Mouse (Mus musculus): Measurements from ENCODE around the gene Ermap. TPM values are rescaled to one million over a fixed set of nuclear protein-coding genes. Genes with fewer than 3 reads are reported as not detected.
A peak's percentile ranks its signal among the peaks of the same experiment; 100 is the strongest.

Ermap gene
- total and polyA plus RNA-seq, 2 experiments = 0.09 TPM; not detected in 1

GRCm38 (mm10) chr4:119177702-119178101 is 12.1 kb downstream of the Ermap start:
- H3K79me2 ChIP-seq (ENCODE audit: control insufficient read depth, insufficient read depth, low read length) = no peaks in the 10 kb centered on the region
- H3K4me3 ChIP-seq (ENCODE audit: insufficient read depth, low read depth, low read length) = no peak overlapping the region
- WGBS = 69% methylated on average over 5 of the region's 5 CpGs
- TF ChIP-seq CTCF (IDR thresholded peaks at IDR 0.05; ENCODE audit: low read depth, low read length) (no peak), POLR2A (IDR thresholded peaks at IDR 0.05; ENCODE audit: extremely low read depth, insufficient read depth, low read length) (no peak)
- DNase-seq (ENCODE audit: extremely low read depth, low read depth, low spot score) = peak; percentile 18
- H3K36me3 ChIP-seq (ENCODE audit: control insufficient read depth, insufficient read depth, low read length) = no peaks in the 10 kb centered on the region
- peaks cover 9% of the 10 kb centered on the region for H3K4me1 ChIP-seq (ENCODE audit: control insufficient read depth, insufficient read depth, low read length)
- H3K9ac ChIP-seq (ENCODE audit: low read depth, low read length) = no peak overlapping the region
- H3K27me3 ChIP-seq (ENCODE audit: control insufficient read depth, insufficient read depth, low read length) = no peaks in the 10 kb centered on the region
- no peak overlapping the region for H3K27ac ChIP-seq (replicated peaks; ENCODE audit: insufficient read depth, low read depth, low read length)

GRCm38 (mm10) chr4:119173851-119174453 is 15.9 kb downstream of the Ermap start, which contains the start of gene Zfp691:
TSS of gene Zfp691 (minus strand) at chr4:119174195.
- H3K4me3 ChIP-seq (ENCODE audit: insufficient read depth, low read depth, low read length) = peak within 1 kb of the TSS; percentile 73
- no peaks in the 10 kb centered on the region for H3K27me3 ChIP-seq (ENCODE audit: control insufficient read depth, insufficient read depth, low read length)
- TF ChIP-seq POLR2A (IDR thresholded peaks at IDR 0.05; ENCODE audit: extremely low read depth, insufficient read depth, low read length) (peak; percentile 82; the same call in 1 of the 2 replicates), CTCF (IDR thresholded peaks at IDR 0.05; ENCODE audit: low read depth, low read length) (no peak)
- no peaks in the 10 kb centered on the region; the same call in 1 of the 2 replicates for H3K36me3 ChIP-seq (ENCODE audit: control insufficient read depth, insufficient read depth, low read length)
- 1% methylated on average over 40 of the region's 40 CpGs for WGBS
- no peaks in the 10 kb centered on the region for H3K79me2 ChIP-seq (ENCODE audit: control insufficient read depth, insufficient read depth, low read length)
- peak within 1 kb of the TSS; percentile 57 for H3K27ac ChIP-seq (replicated peaks; ENCODE audit: insufficient read depth, low read depth, low read length)
- peak; percentile 98 for DNase-seq (ENCODE audit: extremely low read depth, low read depth, low spot score)
- peak within 1 kb of the TSS; percentile 85 for H3K9ac ChIP-seq (ENCODE audit: low read depth, low read length)
- H3K4me1 ChIP-seq (ENCODE audit: control insufficient read depth, insufficient read depth, low read length) = peaks cover 10% of the 10 kb centered on the region

- Histone ChIP-seq H3K27ac (replicated peaks; ENCODE audit: insufficient read depth, low read depth, low read length) (peak overlapping the region; percentile 57), H3K36me3 (ENCODE audit: control insufficient read depth, insufficient read depth, low read length) (no peaks in the 10 kb centered on the region; the same call in 1 of the 2 replicates), H3K4me1 (ENCODE audit: control insufficient read depth, insufficient read depth, low read length) (peaks cover 8% of the 10 kb centered on the region), H3K27me3 (ENCODE audit: control insufficient read depth, insufficient read depth, low read length) (no peaks in the 10 kb centered on the region), H3K79me2 (ENCODE audit: control insufficient read depth, insufficient read depth, low read length) (no peaks in the 10 kb centered on the region), H3K9ac (ENCODE audit: low read depth, low read length) (peak overlapping the region; percentile 85), H3K4me3 (ENCODE audit: insufficient read depth, low read depth, low read length) (peak overlapping the region; percentile 73)
- no peak for TF ChIP-seq POLR2A (IDR thresholded peaks at IDR 0.05; ENCODE audit: extremely low read depth, insufficient read depth, low read length)
- DNase-seq (ENCODE audit: extremely low read depth, low read depth, low spot score) = peak; percentile 46
- whole genome bisulfite sequencing = 26% methylated on average over 18 of the region's 18 CpGs
Observed at GRCm38 (mm10) chr4:119172919-119173650, 16.7 kb downstream of the Ermap start.

GRCm38 (mm10) chr4:119167663-119168062 is 22.1 kb downstream of the Ermap start:
- 6% methylated on average over 4 of the region's 4 CpGs for WGBS
- peak; percentile 50 for TF ChIP-seq CTCF (IDR thresholded peaks at IDR 0.05; ENCODE audit: low read depth, low read length)
- TF ChIP-seq POLR2A (IDR thresholded peaks at IDR 0.05; ENCODE audit: extremely low read depth, insufficient read depth, low read length) = no peak
- Histone ChIP-seq H3K4me1 (ENCODE audit: control insufficient read depth, insufficient read depth, low read length) (peaks cover under 1% of the 10 kb centered on the region; the same call in 1 of the 2 replicates), H3K27ac (replicated peaks; ENCODE audit: insufficient read depth, low read depth, low read length) (no peak overlapping the region), H3K9ac (ENCODE audit: low read depth, low read length) (no peak overlapping the region), H3K79me2 (ENCODE audit: control insufficient read depth, insufficient read depth, low read length) (no peaks in the 10 kb centered on the region), H3K27me3 (ENCODE audit: control insufficient read depth, insufficient read depth, low read length) (no peaks in the 10 kb centered on the region), H3K4me3 (ENCODE audit: insufficient read depth, low read depth, low read length) (no peak overlapping the region), H3K36me3 (ENCODE audit: control insufficient read depth, insufficient read depth, low read length) (no peaks in the 10 kb centered on the region; the same call in 1 of the 2 replicates)
- peak; percentile 64 for DNase-seq (ENCODE audit: extremely low read depth, low read depth, low spot score)

GRCm38 (mm10) chr4:119167068-119167467 is 22.7 kb downstream of the Ermap start:
- Histone ChIP-seq H3K27ac (replicated peaks; ENCODE audit: insufficient read depth, low read depth, low read length) (no peak overlapping the region), H3K4me1 (ENCODE audit: control insufficient read depth, insufficient read depth, low read length) (no peaks in the 10 kb centered on the region), H3K36me3 (ENCODE audit: control insufficient read depth, insufficient read depth, low read length) (no peaks in the 10 kb centered on the region; the same call in 1 of the 2 replicates), H3K4me3 (ENCODE audit: insufficient read depth, low read depth, low read length) (no peak overlapping the region), H3K79me2 (ENCODE audit: control insufficient read depth, insufficient read depth, low read length) (no peaks in the 10 kb centered on the region), H3K9ac (ENCODE audit: low read depth, low read length) (no peak overlapping the region), H3K27me3 (ENCODE audit: control insufficient read depth, insufficient read depth, low read length) (no peaks in the 10 kb centered on the region)
- 85% methylated on average over 4 of the region's 4 CpGs for WGBS
- no peak for TF ChIP-seq CTCF (IDR thresholded peaks at IDR 0.05; ENCODE audit: low read depth, low read length)
- TF ChIP-seq POLR2A (IDR thresholded peaks at IDR 0.05; ENCODE audit: extremely low read depth, insufficient read depth, low read length) = no peak
- DNase-seq (ENCODE audit: extremely low read depth, low read depth, low spot score) = no peak
